8 mouse cellular contexts compared by ENCODE assay signal in the genomic region with DNA sequence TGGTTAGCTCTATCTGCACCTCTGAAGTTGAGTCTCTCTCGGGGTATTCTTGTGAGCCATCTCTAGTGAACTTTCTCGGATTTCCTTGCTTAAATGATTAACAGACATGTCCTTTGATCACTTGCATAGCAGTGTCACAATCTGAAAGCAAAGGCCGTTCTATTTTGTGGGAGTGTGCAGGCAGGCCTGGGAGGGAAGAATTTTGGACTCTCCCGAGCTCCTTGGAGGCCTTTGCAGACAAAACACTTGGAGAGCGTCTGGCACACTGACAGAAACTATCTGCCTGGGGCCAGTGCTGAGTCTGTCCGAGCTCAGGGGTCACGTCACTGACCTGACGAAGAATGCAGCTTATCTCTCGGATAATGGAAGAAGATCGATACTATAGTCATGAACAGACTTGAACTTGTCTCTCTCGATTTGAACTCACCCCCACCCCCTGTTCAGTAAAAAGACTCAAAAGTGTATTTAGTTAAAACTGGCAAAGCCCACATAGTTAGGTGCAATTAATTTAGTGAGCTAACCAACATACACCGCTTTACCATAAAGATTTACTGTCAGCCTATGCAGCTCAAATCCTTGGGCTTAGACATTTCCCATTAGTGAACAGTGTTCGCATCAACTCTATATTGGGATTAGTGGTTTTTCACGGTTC.
DNase-seq lines count a peak whose midpoint lies in the region; ATAC-seq lines count a peak whose summit lies in the region.

No protein-coding gene starts in this region.

- H3K4me1 ChIP-seq in limb, embryonic 15.5 days: peaks cover 14% of the 10 kb centered on the region; the same call in 1 of the 2 replicates

- ATAC-seq in limb, embryonic 15.5 days (ENCODE audit: insufficient number of reproducible peaks, low FRiP score, low TSS enrichment, low read depth): no peak
- no peak for ATAC-seq in inflammation-experienced regulatory T-cells, adult 6 months
- ATAC-seq in erythroblast, adult 5-6 weeks (replicated peaks; ENCODE audit: low FRiP score, poor library complexity, severe bottlenecking): no peak

- no peaks in the 10 kb centered on the region for H3K36me3 ChIP-seq in limb, embryonic 15.5 days

- no peak overlapping the region for H3K9ac ChIP-seq in limb, embryonic 15.5 days

- no peaks in the 10 kb centered on the region for H3K27me3 ChIP-seq in limb, embryonic 15.5 days

- H3K9me3 ChIP-seq in limb, embryonic 15.5 days: no peaks in the 10 kb centered on the region

- WGBS in limb, embryonic 15.5 days: 47% methylated on average over 14 of the region's 14 CpGs

- H3K27ac ChIP-seq in limb, embryonic 15.5 days: peak overlapping the region; percentile 33; the same call in 1 of the 2 replicates

- intact Hi-C loops in heart, postnatal 14 days (cut with DNase I): loop anchor here (2.0 to 5.0 kb wide), 3 partner anchors 35 to 224 kb away; a partner anchor contains a TSS

- DNase-seq in MN1 (ENCODE audit: low spot score): peak; percentile 60
- peak; percentile 43 for DNase-seq in embryo, embryonic 11 days
- DNase-seq in heart, postnatal 14 days: peak; percentile 52 to 58
- DNase-seq in skeletal muscle tissue, adult 2 months (ENCODE audit: low read depth, low spot score): peak; percentile 76
- DNase-seq in urinary bladder, adult 2 months (ENCODE audit: low spot score): no peak

- H3K4me2 ChIP-seq in limb, embryonic 15.5 days: no peak overlapping the region

- no peak overlapping the region for H3K4me3 ChIP-seq in limb, embryonic 15.5 days
